Mouse (Mus musculus) heart, embryonic 16.5 days (tissue): Measurements from ENCODE around the gene Rpl41. TPM values are rescaled to one million over a fixed set of nuclear protein-coding genes. Genes with fewer than 3 reads are reported as not detected.

Experiments used
- ATAC-seq: fragments of 200-750 bp; cut with Nextera tagmentation; replicated peaks from 2 replicates; pipeline ENCODE4 v1.8.0; 2017; ENCODE audit warnings: moderate number of reproducible peaks; ENCODE audit not compliant: insufficient read depth, low FRiP score; ENCODE audit errors: extremely low read depth
- H3K27ac ChIP-seq: fragments of 300-500 bp; sonication (generic); 2 replicates; pipeline ENCODE4 v1.5.1; 2014; ENCODE audit warnings: mild to moderate bottlenecking, low read length, control low read depth, moderate library complexity
- H3K27me3 ChIP-seq: fragments of 300-500 bp; sonication (generic); 2 replicates; pipeline ENCODE4 v1.6.1; 2014; ENCODE audit warnings: low read length, mixed read lengths; ENCODE audit not compliant: control insufficient read depth, insufficient read depth
- H3K36me3 ChIP-seq: fragments of 300-500 bp; sonication (generic); 2 replicates; pipeline ENCODE4 v1.6.1; 2014; ENCODE audit not compliant: control insufficient read depth, insufficient read depth
- H3K4me1 ChIP-seq: fragments of 300-500 bp; sonication (generic); 2 replicates; pipeline ENCODE4 v1.6.1; 2014; ENCODE audit warnings: low read length, mixed read lengths; ENCODE audit not compliant: control insufficient read depth, insufficient read depth
- H3K4me2 ChIP-seq: fragments of 300-500 bp; sonication (generic); 2 replicates; pipeline ENCODE4 v1.6.1; 2014; ENCODE audit warnings: low read depth, mild to moderate bottlenecking, control low read depth, low read length
- H3K4me3 ChIP-seq: fragments of 300-500 bp; sonication (generic); 2 replicates; pipeline ENCODE4 v1.5.1; 2014; ENCODE audit warnings: mild to moderate bottlenecking, control low read depth, low read length
- H3K9ac ChIP-seq: fragments of 300-500 bp; sonication (generic); 2 replicates; pipeline ENCODE4 v1.6.1; 2014; ENCODE audit warnings: low read length, control low read depth
- H3K9me3 ChIP-seq: fragments of 300-500 bp; sonication (generic); replicated peaks from 2 replicates; pipeline ENCODE4 v1.6.1; 2016; ENCODE audit warnings: low read length; ENCODE audit not compliant: control insufficient read depth
- WGBS: fragments of 180-500 bp; shearing (Covaris S2); extraction: QIAGEN DNeasy Blood & Tissue Kit; methylation state at CpG from one replicate; pipeline ENCODE4 v1.1.7; 2014; 5-methylcytosine and 5-hydroxymethylcytosine counted together
- microRNA-seq: library from miRNA; unstranded; fragments of <30 nt; microRNA quantifications from one replicate; pipeline ENCODE4, GENCODE M21; 2017
- polyA plus RNA-seq: library from polyadenylated mRNA; unstranded; fragments of >200 nt; fragmentation: Nextera tagmentation; extraction: Ambion mirVana; gene quantifications from 2 replicates; pipeline ENCODE4 v1.2.1, GENCODE M21; 2015

Gene Rpl41
- polyA plus RNA-seq, 1 experiment from 2014 or later: 1,776 TPM

GRCm38 (mm10) chr10:128502341-128502740 is 46.8 kb downstream of the Rpl41 start:
- no peaks in the 10 kb centered on the region for H3K9me3 ChIP-seq
- peaks cover 19% of the 10 kb centered on the region for H3K4me1 ChIP-seq
- H3K27ac ChIP-seq: no peak overlapping the region

GRCm38 (mm10) chr10:128499116-128499671 is 49.9 kb downstream of the Rpl41 start:
- peak overlapping the region; percentile 74 for H3K4me3 ChIP-seq
- H3K9me3 ChIP-seq: no peaks in the 10 kb centered on the region
- H3K9ac ChIP-seq: peak overlapping the region; percentile 81
- 1% methylated on average over 21 of the region's 21 CpGs for WGBS
- peak overlapping the region; percentile 97 for H3K27ac ChIP-seq
- peaks cover 32% of the 10 kb centered on the region for H3K4me1 ChIP-seq
- H3K27me3 ChIP-seq: no peaks in the 10 kb centered on the region
- no peaks in the 10 kb centered on the region for H3K36me3 ChIP-seq
- ATAC-seq: peak; percentile 23
- peak overlapping the region; percentile 77 for H3K4me2 ChIP-seq

More at GRCm38 (mm10) chr10:128502341-128502740, 46.8 kb downstream of the Rpl41 start:
- no peaks in the 10 kb centered on the region for H3K36me3 ChIP-seq
- H3K9ac ChIP-seq: no peak overlapping the region
- 68% methylated on average over 5 of the region's 5 CpGs for WGBS
- ATAC-seq: no peak
- H3K27me3 ChIP-seq: no peaks in the 10 kb centered on the region
- H3K4me2 ChIP-seq: no peak overlapping the region
- no peak overlapping the region for H3K4me3 ChIP-seq

- no peaks in the 10 kb centered on the region for H3K9me3 ChIP-seq
- H3K27ac ChIP-seq: peak within 1 kb of the TSS; percentile 97
- H3K4me3 ChIP-seq: peak within 1 kb of the TSS; percentile 74
- H3K9ac ChIP-seq: peak within 1 kb of the TSS; percentile 81
- WGBS: 2% methylated on average over 27 of the region's 27 CpGs
- peaks cover 29% of the 10 kb centered on the region for H3K4me1 ChIP-seq
- peak; percentile 90 for ATAC-seq
- no peaks in the 10 kb centered on the region for H3K36me3 ChIP-seq
- H3K27me3 ChIP-seq: no peaks in the 10 kb centered on the region
- H3K4me2 ChIP-seq: peak within 1 kb of the TSS; percentile 77
These were observed 50.5 kb downstream of the Rpl41 start, which contains the start of gene Myl6b for GRCm38 (mm10) chr10:128498590-128498989. TSS of gene Myl6b (minus strand) at chr10:128498685.

Small RNA genes lying within 50 kb of the gene (microRNA-seq; reads per million reads assigned to microRNA genes)
- not detected for gene Gm47275
- gene Mir6916: not detected
- not detected for gene Mir6917

Other genes with a start within 250 kb of the Rpl41 start
- 26.1 and 28.1 TPM in 2 replicates for gene Pan2, start 246.0 kb downstream of the Rpl41 start, polyA plus RNA-seq
- 184 and 195 TPM in 2 replicates for gene Cnpy2, start 226.8 kb downstream of the Rpl41 start, polyA plus RNA-seq
- 567 and 572 TPM in 2 replicates for gene Cs, start 211.6 kb downstream of the Rpl41 start, polyA plus RNA-seq
- 13.4 and 19.4 TPM in 2 replicates for gene Coq10a, start 180.3 kb downstream of the Rpl41 start, polyA plus RNA-seq
- 8.1 and 8.5 TPM in 2 replicates for gene Ankrd52, start 172.2 kb downstream of the Rpl41 start, polyA plus RNA-seq
- 0.41 TPM in 1 of 2 replicates, not detected in the other for gene Slc39a5, start 148.1 kb downstream of the Rpl41 start, polyA plus RNA-seq
- 55.9 and 60.4 TPM in 2 replicates for gene Nabp2, start 137.8 kb downstream of the Rpl41 start, polyA plus RNA-seq
- 29.9 and 31.7 TPM in 2 replicates for gene Rnf41, start 137.6 kb downstream of the Rpl41 start, polyA plus RNA-seq
- 54.9 and 57.5 TPM in 2 replicates for gene Smarcc2, start 90.1 kb downstream of the Rpl41 start, polyA plus RNA-seq
- gene Myl6, start 55.2 kb downstream of the Rpl41 start, polyA plus RNA-seq: 945 and 1,125 TPM in 2 replicates
- 4.2 and 4.4 TPM in 2 replicates for gene Myl6b, start 50.6 kb downstream of the Rpl41 start, polyA plus RNA-seq
- 22.5 and 25.7 TPM in 2 replicates for gene Esyt1, start 23.4 kb downstream of the Rpl41 start, polyA plus RNA-seq
- gene Zc3h10, start 1.5 kb downstream of the Rpl41 start, polyA plus RNA-seq: 8.4 and 9.5 TPM in 2 replicates
- 125 and 150 TPM in 2 replicates for gene Pa2g4, start 16.7 kb upstream of the Rpl41 start, polyA plus RNA-seq
- gene Erbb3, start 40.3 kb upstream of the Rpl41 start, polyA plus RNA-seq: 3.9 and 5.4 TPM in 2 replicates
- gene Rps26, start 77.4 kb upstream of the Rpl41 start, polyA plus RNA-seq: 316 and 332 TPM in 2 replicates
- gene Ikzf4, start 96.7 kb upstream of the Rpl41 start, polyA plus RNA-seq: 1.1 and 1.5 TPM in 2 replicates
- gene Suox, start 124.8 kb upstream of the Rpl41 start, polyA plus RNA-seq: 15.0 and 15.3 TPM in 2 replicates
- 69.8 and 73.5 TPM in 2 replicates for gene Rab5b, start 147.0 kb upstream of the Rpl41 start, polyA plus RNA-seq
- gene Pmel, start 154.9 kb upstream of the Rpl41 start, polyA plus RNA-seq: 1.7 and 2.8 TPM in 2 replicates
- gene Cdk2, start 155.7 kb upstream of the Rpl41 start, polyA plus RNA-seq: 90.7 and 93.6 TPM in 2 replicates
- 9.5 and 12.3 TPM in 2 replicates for gene Dgka, start 195.6 kb upstream of the Rpl41 start, polyA plus RNA-seq
- gene Pym1, start 198.6 kb upstream of the Rpl41 start, polyA plus RNA-seq: 18.5 and 20.3 TPM in 2 replicates
- 1.3 and 2.4 TPM in 2 replicates for gene Mmp19, start 241.6 kb upstream of the Rpl41 start, polyA plus RNA-seq